Mouse (Mus musculus) heart, postnatal 0 days (tissue): ENCODE measurements around the gene Memo1.

Experiments used
- CTCF ChIP-seq: IDR thresholded peaks from 2 replicates; pipeline ENCODE4 v1.5.1; 2016; ENCODE audit warnings: antibody characterized with exemption, control low read depth, low read depth
- EP300 ChIP-seq: IDR thresholded peaks from 2 replicates; pipeline ENCODE4 v1.6.1; 2016; ENCODE audit warnings: antibody characterized with exemption, low read depth

DNA sequence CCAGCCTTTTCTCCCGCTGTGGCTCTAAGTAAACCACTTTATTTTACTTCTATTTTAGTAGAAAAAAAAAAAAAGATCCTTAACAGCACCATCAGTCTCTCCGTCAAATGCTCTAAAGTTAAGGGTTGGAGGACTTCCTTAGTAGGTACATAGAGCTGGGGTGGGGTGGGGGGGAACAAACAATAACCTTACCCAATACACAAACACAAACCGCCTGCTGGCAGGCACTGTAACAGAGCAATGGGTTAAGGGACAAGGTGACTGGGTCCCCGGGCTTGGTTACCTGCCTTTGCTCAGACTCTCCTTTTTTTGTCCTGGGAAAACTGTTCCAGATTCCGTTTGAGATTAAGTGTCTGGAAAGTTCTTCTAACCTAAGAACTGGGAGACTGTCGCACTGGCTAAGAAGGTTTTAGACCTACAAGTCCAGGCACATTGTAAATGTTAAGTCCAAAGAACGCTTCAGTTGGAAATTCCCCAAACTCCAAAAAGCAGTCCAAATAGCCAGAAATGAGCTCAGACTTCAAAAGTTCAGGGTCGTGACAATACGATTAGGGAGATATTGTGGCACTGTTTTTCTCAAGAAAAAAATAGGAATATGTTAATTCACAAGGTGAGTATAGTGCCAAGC, 35.8 kb upstream of the Memo1 start:
- TF ChIP-seq CTCF, result no peak
- TF ChIP-seq EP300, result no peak
